Mouse (Mus musculus) adrenal gland, adult 8-10 months (tissue): ENCODE measurements around the gene Gcm2. TPM values are rescaled to one million over a fixed set of nuclear protein-coding genes. Genes with fewer than 3 reads are reported as not detected.

Experiments used
- DNase-seq: peaks from one replicate; pipeline ENCODE4 v3.0.0; 2022
- total RNA-seq, 4 experiments: library from RNA; stranded (reverse); gene quantifications; 2 replicates each; pipeline ENCODE4 v1.2.4; 2022

Gene Gcm2
- total RNA-seq, 4 experiments from 2014 or later = not detected

DNA sequence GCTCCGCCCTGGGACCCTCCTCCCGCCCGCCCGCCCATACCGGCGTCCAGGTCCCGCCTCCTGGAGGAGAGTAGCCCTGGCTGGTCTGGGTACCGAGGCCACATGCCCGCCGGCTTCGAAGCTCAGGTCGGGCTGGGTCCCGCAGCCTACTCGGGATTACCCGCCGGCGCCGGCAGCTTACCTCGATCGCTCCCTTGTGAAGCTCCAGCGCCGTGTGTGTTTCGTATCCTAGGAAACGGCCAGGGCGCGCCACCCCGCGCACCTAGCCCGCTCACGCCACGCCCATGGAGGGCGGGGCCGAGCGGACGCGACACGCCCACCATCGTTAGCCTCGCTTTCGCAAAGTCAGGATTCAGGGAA lies 31.4 kb downstream of the Gcm2 start, which contains the start of gene Mak:
Mak (minus strand) TSS at position 286 of the 360 bp plus-strand sequence.
- peak; percentile 30 for DNase-seq

- DNase-seq = no peak
Observed at GRCm38 (mm10) chr13:41078690-41079420, 32.0 kb downstream of the Gcm2 start.

GRCm38 (mm10) chr13:41077921-41078320 lies 32.9 kb downstream of the Gcm2 start:
- DNase-seq = no peak

DNA sequence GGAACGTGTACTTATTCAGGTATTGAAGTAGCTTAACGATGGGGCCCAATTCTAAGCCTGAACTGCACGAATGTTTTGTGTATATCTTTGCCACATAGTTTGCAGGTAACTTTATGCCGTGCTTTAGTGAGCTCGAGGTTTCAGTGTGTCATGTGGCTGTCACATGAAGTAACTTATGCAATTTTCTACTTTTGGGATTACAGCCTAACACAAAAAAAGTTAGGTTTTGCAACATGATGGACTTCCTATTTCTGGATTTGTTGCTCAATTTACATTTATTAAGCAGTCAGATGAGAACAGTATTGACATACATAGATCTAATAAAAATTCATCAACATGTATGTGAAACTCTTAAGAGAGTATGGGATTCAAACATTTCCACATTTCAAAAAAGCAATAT lies 37.0 kb downstream of the Gcm2 start:
- no peak for DNase-seq

- no peak for DNase-seq
Observed at GRCm38 (mm10) chr13:41071617-41072016, 39.2 kb downstream of the Gcm2 start.

DNA sequence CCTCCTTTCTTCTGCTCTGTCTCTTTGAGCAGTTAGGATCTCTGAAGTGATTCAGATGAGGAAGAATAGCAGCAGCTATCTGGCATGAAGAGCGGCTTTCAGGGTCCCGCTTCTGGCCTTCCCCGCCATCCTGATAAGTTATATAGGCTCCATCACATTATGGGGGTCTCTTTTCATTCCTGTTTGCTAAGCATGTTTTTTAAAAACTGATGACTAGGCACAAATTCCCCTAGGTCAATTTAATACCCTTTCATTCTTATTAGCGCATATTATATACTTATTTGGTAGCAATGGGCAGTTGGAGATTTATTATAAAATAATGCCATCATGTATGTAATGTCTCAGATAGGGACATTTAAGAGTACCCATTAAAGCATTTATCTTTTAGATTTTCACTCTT lies 43.2 kb downstream of the Gcm2 start:
- DNase-seq = no peak

GRCm38 (mm10) chr13:41051965-41052364 lies 58.9 kb downstream of the Gcm2 start:
- DNase-seq = no peak

Other genes with a start within 250 kb of the Gcm2 start
- gene Pak1ip1, start 110.0 kb downstream of the Gcm2 start, total RNA-seq = 10 to 100 TPM; 55.7 to 64.6 (median 57.4) TPM
- gene Tmem14c, start 94.7 kb downstream of the Gcm2 start, total RNA-seq = 100 to 1,000 TPM; 108 to 169 (median 133) TPM
- under 1 TPM in 2 of 4 experiments, not detected in 2; 0.09 to 0.22 TPM for gene Mak, start 31.3 kb downstream of the Gcm2 start, total RNA-seq
- not detected for gene Sycp2l, start 3.3 kb upstream of the Gcm2 start, total RNA-seq
- gene Elovl2, start 109.4 kb upstream of the Gcm2 start, total RNA-seq = under 1 TPM; 0.49 to 0.78 (median 0.52) TPM
- gene Smim13, start 138.8 kb upstream of the Gcm2 start, total RNA-seq = 10 to 100 TPM in 3 of 4 experiments, 1 to 10 TPM in 1; 10.0 to 12.2 (median 10.4) TPM
- not detected for gene Gm17364, start 162.9 kb upstream of the Gcm2 start, total RNA-seq